ENCODE assay signal across 28 mouse cellular contexts in genomic region chr12:102763696-102764095, GRCm38 (mm10). TPM values are rescaled to one million over a fixed set of nuclear protein-coding genes. Genes with fewer than 3 reads are reported as not detected.
"Had no signal": no experiment of that assay in that cellular context is flagged by ENCODE, and none has a peak within 500 bp of the region (broad histone marks: within the 10 kb centered on the region; RNA-seq: fewer than 3 reads in every experiment).

No protein-coding gene starts in this region.

- H3K9ac ChIP-seq: limb, embryonic 13.5 days; liver, embryonic 13.5 days; lung, embryonic 14.5 days; midbrain, embryonic 12.5 days; midbrain, embryonic 15.5 days; neural tube, embryonic 12.5 days; neural tube, embryonic 15.5 days had no signal

- H3K4me3 ChIP-seq: layer of hippocampus, adult 2 months; limb, embryonic 10.5 days; limb, embryonic 13.5 days; liver, embryonic 13.5 days; midbrain, embryonic 12.5 days; midbrain, embryonic 15.5 days; neural tube, embryonic 12.5 days; neural tube, embryonic 15.5 days had no signal

- H3K27me3 ChIP-seq: limb, embryonic 13.5 days; liver, embryonic 13.5 days; midbrain, embryonic 12.5 days; midbrain, embryonic 15.5 days; neural tube, embryonic 12.5 days; neural tube, embryonic 15.5 days had no signal

- H3K4me2 ChIP-seq: limb, embryonic 13.5 days; liver, embryonic 13.5 days; lung, embryonic 14.5 days; midbrain, embryonic 12.5 days; midbrain, embryonic 15.5 days; neural tube, embryonic 12.5 days; neural tube, embryonic 15.5 days had no signal

- DNase-seq: kidney, postnatal 25 days; layer of hippocampus, adult 9-11 months; liver; liver, embryonic 13.5 days; lung, embryonic 14.5 days; thymus, adult 2 months; thymus, postnatal 14 days; thymus, postnatal 4 days had no signal

- H3K27ac ChIP-seq: kidney, postnatal 0 days; layer of hippocampus, adult 2 months; limb, embryonic 10.5 days; limb, embryonic 13.5 days; liver, embryonic 13.5 days; macrophage; midbrain, embryonic 12.5 days; midbrain, embryonic 15.5 days; neural tube, embryonic 12.5 days; neural tube, embryonic 15.5 days had no signal

- ATAC-seq: lung, postnatal 0 days; midbrain, embryonic 15.5 days had no signal

- H3K9me3 ChIP-seq: limb, embryonic 10.5 days; limb, embryonic 13.5 days; liver, embryonic 13.5 days; midbrain, embryonic 12.5 days; midbrain, embryonic 15.5 days; neural tube, embryonic 12.5 days; neural tube, embryonic 15.5 days had no signal

RNA-seq across cellular contexts. Expression of gene Gm28051, which starts 6.1 kb away (rescaled TPM):
- total RNA-seq: layer of hippocampus, adult 2 months; layer of hippocampus, postnatal 25 days; left cerebral cortex, adult 18-20 months; left cerebral cortex, postnatal 25 days; megakaryocyte, adult 5-6 weeks had no signal
- polyA plus RNA-seq: kidney, embryonic 14.5 days; kidney, postnatal 0 days; large intestine, adult 2 months; limb, embryonic 10.5 days; limb, embryonic 13.5 days; liver, embryonic 13.5 days; liver, embryonic 16.5 days; lung, embryonic 14.5 days; lung, postnatal 0 days; macrophage; midbrain, embryonic 12.5 days; midbrain, embryonic 15.5 days; neural tube, embryonic 12.5 days; neural tube, embryonic 15.5 days; small intestine, adult 2 months; spleen, adult 2 months; stomach, embryonic 16.5 days; thymus, adult 2 months had no signal
